Mouse (Mus musculus): ENCODE measurements around the gene Ube4b. TPM values are rescaled to one million over a fixed set of nuclear protein-coding genes. Genes with fewer than 3 reads are reported as not detected.

Gene Ube4b
- polyA plus RNA-seq, 1 experiment from 2014 or later = 10.3 TPM

DNA sequence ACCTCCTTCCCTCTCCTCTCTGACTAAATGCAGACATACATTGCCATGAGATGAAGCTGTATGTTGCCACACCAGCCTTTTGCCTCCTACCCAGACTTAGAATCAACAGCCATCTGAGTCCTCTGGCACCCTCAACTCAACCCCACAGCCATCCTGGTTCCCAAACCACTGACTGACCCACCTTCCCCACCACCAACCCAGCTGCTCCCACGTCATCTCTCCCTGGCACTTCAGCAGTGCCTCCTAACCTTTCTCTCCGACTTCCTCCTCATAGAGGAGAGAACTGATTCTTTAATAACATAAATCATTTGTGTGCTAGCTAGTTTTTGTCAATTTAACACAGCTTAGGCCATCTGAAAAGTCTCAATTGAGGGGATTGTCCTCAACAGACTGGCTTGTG lies 9.6 kb downstream of the Ube4b start:
- Histone ChIP-seq H3K4me1 (ENCODE audit: control insufficient read depth, low read depth, low read length) (peaks cover 12% of the 10 kb centered on the region), H3K4me2 (ENCODE audit: low read depth, low read length) (no peak overlapping the region), H3K9me3 (replicated peaks; ENCODE audit: control insufficient read depth, low read length) (no peaks in the 10 kb centered on the region), H3K4me3 (ENCODE audit: low read depth, low read length) (no peak overlapping the region), H3K27me3 (ENCODE audit: control insufficient read depth, insufficient read depth, low read depth, low read length) (no peaks in the 10 kb centered on the region), H3K36me3 (ENCODE audit: control insufficient read depth, insufficient read depth) (no peaks in the 10 kb centered on the region), H3K27ac (ENCODE audit: low read length) (no peak overlapping the region), H3K9ac (ENCODE audit: low read depth, low read length) (no peak overlapping the region)
- ATAC-seq (ENCODE audit: low read depth) = no peak
- WGBS (ENCODE audit: insufficient replicate concordance) = 59% methylated on average over 2 of the region's 2 CpGs

DNA sequence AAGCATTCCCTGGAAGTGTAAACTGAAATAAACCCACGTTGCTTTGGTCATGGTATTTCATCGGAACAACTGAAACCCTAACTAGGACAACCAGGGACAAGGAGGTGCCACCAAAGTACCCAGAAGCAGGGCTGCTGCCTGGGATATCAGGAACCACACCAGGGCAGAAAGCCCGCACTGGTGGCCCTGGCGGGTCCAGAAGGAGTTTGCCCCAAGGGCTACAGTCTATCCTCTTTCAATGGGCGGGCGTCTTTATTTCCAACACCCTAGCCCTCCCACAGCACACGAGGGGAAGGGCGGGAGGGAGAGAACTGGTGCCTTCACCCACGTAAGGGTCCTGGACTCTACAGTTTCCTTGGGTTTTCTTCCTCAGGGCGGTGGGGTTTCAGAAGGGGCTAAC lies 10.1 kb downstream of the Ube4b start:
- Histone ChIP-seq H3K27ac (ENCODE audit: low read length) (no peak overlapping the region), H3K4me1 (ENCODE audit: control insufficient read depth, low read depth, low read length) (peaks cover 12% of the 10 kb centered on the region), H3K4me2 (ENCODE audit: low read depth, low read length) (no peak overlapping the region), H3K36me3 (ENCODE audit: control insufficient read depth, insufficient read depth) (no peaks in the 10 kb centered on the region), H3K4me3 (ENCODE audit: low read depth, low read length) (no peak overlapping the region), H3K9me3 (replicated peaks; ENCODE audit: control insufficient read depth, low read length) (no peaks in the 10 kb centered on the region), H3K9ac (ENCODE audit: low read depth, low read length) (no peak overlapping the region), H3K27me3 (ENCODE audit: control insufficient read depth, insufficient read depth, low read depth, low read length) (no peaks in the 10 kb centered on the region)
- WGBS (ENCODE audit: insufficient replicate concordance) = 61% methylated on average over 10 of the region's 10 CpGs
- ATAC-seq (ENCODE audit: low read depth) = no peak

- no peaks in the 10 kb centered on the region for H3K36me3 ChIP-seq (ENCODE audit: control insufficient read depth, insufficient read depth)
- ATAC-seq (ENCODE audit: low read depth) = peak; percentile 9; the same call in 1 of the 2 replicates
- 46% methylated on average over 13 of the region's 13 CpGs for WGBS (ENCODE audit: insufficient replicate concordance)
- no peaks in the 10 kb centered on the region for H3K27me3 ChIP-seq (ENCODE audit: control insufficient read depth, insufficient read depth, low read depth, low read length)
- H3K4me1 ChIP-seq (ENCODE audit: control insufficient read depth, low read depth, low read length) = peaks cover 12% of the 10 kb centered on the region
- no peak overlapping the region for H3K27ac ChIP-seq (ENCODE audit: low read length)
- no peak overlapping the region for H3K9ac ChIP-seq (ENCODE audit: low read depth, low read length)
- H3K4me2 ChIP-seq (ENCODE audit: low read depth, low read length) = no peak overlapping the region
- H3K4me3 ChIP-seq (ENCODE audit: low read depth, low read length) = no peak overlapping the region
- H3K9me3 ChIP-seq (replicated peaks; ENCODE audit: control insufficient read depth, low read length) = no peaks in the 10 kb centered on the region
Observed at GRCm38 (mm10) chr4:149415651-149416169, 10.8 kb downstream of the Ube4b start.

GRCm38 (mm10) chr4:149414259-149414658 lies 12.3 kb downstream of the Ube4b start:
- no peak for ATAC-seq (ENCODE audit: low read depth)
- WGBS (ENCODE audit: insufficient replicate concordance) = 82% methylated on average over 3 of the region's 3 CpGs
- Histone ChIP-seq H3K9ac (ENCODE audit: low read depth, low read length) (no peak overlapping the region), H3K9me3 (replicated peaks; ENCODE audit: control insufficient read depth, low read length) (no peaks in the 10 kb centered on the region), H3K4me2 (ENCODE audit: low read depth, low read length) (no peak overlapping the region), H3K4me3 (ENCODE audit: low read depth, low read length) (no peak overlapping the region), H3K4me1 (ENCODE audit: control insufficient read depth, low read depth, low read length) (peaks cover 12% of the 10 kb centered on the region), H3K27me3 (ENCODE audit: control insufficient read depth, insufficient read depth, low read depth, low read length) (no peaks in the 10 kb centered on the region), H3K27ac (ENCODE audit: low read length) (no peak overlapping the region), H3K36me3 (ENCODE audit: control insufficient read depth, insufficient read depth) (no peaks in the 10 kb centered on the region)

- 79% methylated on average over 4 of the region's 4 CpGs for WGBS (ENCODE audit: insufficient replicate concordance)
- no peak for ATAC-seq (ENCODE audit: low read depth)
- H3K4me1 ChIP-seq (ENCODE audit: control insufficient read depth, low read depth, low read length) = peaks cover 12% of the 10 kb centered on the region
- no peaks in the 10 kb centered on the region for H3K27me3 ChIP-seq (ENCODE audit: control insufficient read depth, insufficient read depth, low read depth, low read length)
- H3K36me3 ChIP-seq (ENCODE audit: control insufficient read depth, insufficient read depth) = no peaks in the 10 kb centered on the region; the same call in 1 of the 2 replicates
- H3K9me3 ChIP-seq (replicated peaks; ENCODE audit: control insufficient read depth, low read length) = no peaks in the 10 kb centered on the region
- H3K27ac ChIP-seq (ENCODE audit: low read length) = no peak overlapping the region
- H3K9ac ChIP-seq (ENCODE audit: low read depth, low read length) = no peak overlapping the region
- H3K4me2 ChIP-seq (ENCODE audit: low read depth, low read length) = no peak overlapping the region
- H3K4me3 ChIP-seq (ENCODE audit: low read depth, low read length) = no peak overlapping the region
Observed at GRCm38 (mm10) chr4:149409759-149410158, 16.8 kb downstream of the Ube4b start.

GRCm38 (mm10) chr4:149408331-149408730 lies 18.2 kb downstream of the Ube4b start:
- peak; percentile 70 for ATAC-seq (ENCODE audit: low read depth)
- Histone ChIP-seq H3K36me3 (ENCODE audit: control insufficient read depth, insufficient read depth) (no peaks in the 10 kb centered on the region; the same call in 1 of the 2 replicates), H3K27me3 (ENCODE audit: control insufficient read depth, insufficient read depth, low read depth, low read length) (no peaks in the 10 kb centered on the region), H3K27ac (ENCODE audit: low read length) (peak overlapping the region; percentile 37; the same call in 1 of the 2 replicates), H3K4me2 (ENCODE audit: low read depth, low read length) (0 out of 2 replicates have a peak overlapping the region, but pooled peaks have one; percentile 13), H3K4me3 (ENCODE audit: low read depth, low read length) (no peak overlapping the region), H3K9me3 (replicated peaks; ENCODE audit: control insufficient read depth, low read length) (no peaks in the 10 kb centered on the region), H3K4me1 (ENCODE audit: control insufficient read depth, low read depth, low read length) (peaks cover 16% of the 10 kb centered on the region), H3K9ac (ENCODE audit: low read depth, low read length) (no peak overlapping the region)
- 36% methylated on average over 6 of the region's 6 CpGs for WGBS (ENCODE audit: insufficient replicate concordance)

- no peak for ATAC-seq (ENCODE audit: low read depth)
- Histone ChIP-seq H3K9ac (ENCODE audit: low read depth, low read length) (no peak overlapping the region), H3K36me3 (ENCODE audit: control insufficient read depth, insufficient read depth) (no peaks in the 10 kb centered on the region; the same call in 1 of the 2 replicates), H3K27me3 (ENCODE audit: control insufficient read depth, insufficient read depth, low read depth, low read length) (no peaks in the 10 kb centered on the region), H3K9me3 (replicated peaks; ENCODE audit: control insufficient read depth, low read length) (no peaks in the 10 kb centered on the region), H3K4me2 (ENCODE audit: low read depth, low read length) (no peak overlapping the region), H3K4me3 (ENCODE audit: low read depth, low read length) (no peak overlapping the region), H3K27ac (ENCODE audit: low read length) (no peak overlapping the region), H3K4me1 (ENCODE audit: control insufficient read depth, low read depth, low read length) (peaks cover 19% of the 10 kb centered on the region)
- WGBS (ENCODE audit: insufficient replicate concordance) = 49% methylated on average over 5 of the region's 5 CpGs
Observed at GRCm38 (mm10) chr4:149407461-149407860, 19.1 kb downstream of the Ube4b start.

DNA sequence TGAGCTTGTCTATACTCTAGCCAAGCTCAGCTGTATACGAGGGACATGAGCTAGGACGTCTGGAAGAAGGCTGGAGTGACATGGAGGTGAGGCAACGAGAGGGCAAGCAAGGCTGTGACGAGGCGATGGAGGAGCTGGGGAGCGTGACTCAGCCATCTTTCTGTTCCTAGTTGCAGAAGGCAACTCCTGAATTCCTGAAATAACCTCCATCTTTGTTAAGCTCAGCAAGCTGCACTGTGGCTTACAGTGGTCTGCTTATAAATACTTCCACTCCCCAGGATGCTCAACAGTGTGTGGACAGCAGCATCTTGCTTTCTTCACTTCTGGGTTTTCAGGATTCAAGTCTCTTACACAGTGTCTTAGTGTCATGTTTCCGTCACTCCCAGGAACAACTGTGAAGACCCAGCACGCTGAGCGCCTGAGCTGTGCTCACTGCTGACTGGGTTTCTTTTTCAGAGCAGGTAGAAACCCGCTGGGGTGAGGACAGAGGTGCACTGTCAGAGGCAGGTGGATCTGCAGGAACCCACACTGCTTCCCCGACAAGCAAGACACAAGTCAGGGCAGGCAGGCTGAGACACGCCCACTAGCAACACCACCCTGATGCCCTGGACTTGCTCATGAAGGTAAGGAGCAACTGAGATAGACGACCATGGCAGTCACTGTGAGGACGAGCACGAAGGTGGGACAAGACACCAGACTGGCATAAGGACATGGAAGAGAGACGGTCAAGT lies 20.7 kb downstream of the Ube4b start:
- Histone ChIP-seq H3K4me1 (ENCODE audit: control insufficient read depth, low read depth, low read length) (peaks cover 19% of the 10 kb centered on the region), H3K36me3 (ENCODE audit: control insufficient read depth, insufficient read depth) (no peaks in the 10 kb centered on the region; the same call in 1 of the 2 replicates), H3K27ac (ENCODE audit: low read length) (no peak overlapping the region), H3K9ac (ENCODE audit: low read depth, low read length) (no peak overlapping the region), H3K27me3 (ENCODE audit: control insufficient read depth, insufficient read depth, low read depth, low read length) (no peaks in the 10 kb centered on the region), H3K9me3 (replicated peaks; ENCODE audit: control insufficient read depth, low read length) (no peaks in the 10 kb centered on the region), H3K4me3 (ENCODE audit: low read depth, low read length) (no peak overlapping the region), H3K4me2 (ENCODE audit: low read depth, low read length) (no peak overlapping the region)
- ATAC-seq (ENCODE audit: low read depth) = no peak
- WGBS (ENCODE audit: insufficient replicate concordance) = 73% methylated on average over 16 of the region's 16 CpGs

Data from liver, embryonic 16.5 days (tissue).